Mouse (Mus musculus) hindbrain, embryonic 16.5 days (tissue): Measurements from ENCODE around the gene Pygm. TPM values are rescaled to one million over a fixed set of nuclear protein-coding genes. Genes with fewer than 3 reads are reported as not detected.
A peak's percentile ranks its signal among the peaks of the same experiment; 100 is the strongest.

Experiments
- ATAC-seq: fragments of 200-750 bp; cut with Nextera tagmentation; 2 replicates; pipeline ENCODE4 v1.8.0; 2017; ENCODE audit warnings: moderate TSS enrichment, moderate library complexity
- H3K27ac ChIP-seq: fragments of 300-500 bp; sonication (generic); 2 replicates; pipeline ENCODE4 v1.5.1; 2014; ENCODE audit warnings: low read depth, mild to moderate bottlenecking, control low read depth, low read length, moderate library complexity
- H3K27me3 ChIP-seq: fragments of 300-500 bp; sonication (generic); replicated peaks from 2 replicates; pipeline ENCODE4 v1.6.1; 2014; ENCODE audit warnings: low read length; ENCODE audit not compliant: control insufficient read depth, insufficient read depth
- H3K36me3 ChIP-seq: fragments of 300-500 bp; sonication (generic); 2 replicates; pipeline ENCODE4 v1.6.1; 2014; ENCODE audit warnings: mild to moderate bottlenecking, low read length, moderate library complexity, mixed read lengths; ENCODE audit not compliant: control insufficient read depth, insufficient read depth
- H3K4me1 ChIP-seq: fragments of 300-500 bp; sonication (generic); 2 replicates; pipeline ENCODE4 v1.6.1; 2014; ENCODE audit warnings: low read depth, low read length; ENCODE audit not compliant: control insufficient read depth, insufficient read depth
- H3K4me2 ChIP-seq: fragments of 300-500 bp; sonication (generic); 2 replicates; pipeline ENCODE4 v1.6.1; 2014; ENCODE audit warnings: mild to moderate bottlenecking, low read length, control low read depth, moderate library complexity
- H3K4me3 ChIP-seq: fragments of 300-500 bp; sonication (generic); 2 replicates; pipeline ENCODE4 v1.5.1; 2014; ENCODE audit warnings: mild to moderate bottlenecking, low read length, control low read depth, moderate library complexity
- H3K9ac ChIP-seq: fragments of 300-500 bp; sonication (generic); 2 replicates; pipeline ENCODE4 v1.6.1; 2014; ENCODE audit warnings: low read depth, mild to moderate bottlenecking, control low read depth, low read length, moderate library complexity
- H3K9me3 ChIP-seq: fragments of 300-500 bp; sonication (generic); 2 replicates; pipeline ENCODE4 v1.6.1; 2014; ENCODE audit warnings: mild to moderate bottlenecking, low read length, moderate library complexity; ENCODE audit not compliant: control insufficient read depth
- WGBS: fragments of 180-500 bp; shearing (Covaris S2); extraction: QIAGEN DNeasy Blood & Tissue Kit; methylation state at CpG from one replicate; pipeline ENCODE4 v1.1.7; 2014; 5-methylcytosine and 5-hydroxymethylcytosine counted together
- polyA plus RNA-seq: library from polyadenylated mRNA; unstranded; fragments of >200 nt; fragmentation: Nextera tagmentation; extraction: Ambion mirVana; gene quantifications from 2 replicates; pipeline ENCODE4 v1.2.1, GENCODE M21; 2015

The Pygm gene
- polyA plus RNA-seq, 1 experiment from 2014 or later, result 10.2 TPM

DNA sequence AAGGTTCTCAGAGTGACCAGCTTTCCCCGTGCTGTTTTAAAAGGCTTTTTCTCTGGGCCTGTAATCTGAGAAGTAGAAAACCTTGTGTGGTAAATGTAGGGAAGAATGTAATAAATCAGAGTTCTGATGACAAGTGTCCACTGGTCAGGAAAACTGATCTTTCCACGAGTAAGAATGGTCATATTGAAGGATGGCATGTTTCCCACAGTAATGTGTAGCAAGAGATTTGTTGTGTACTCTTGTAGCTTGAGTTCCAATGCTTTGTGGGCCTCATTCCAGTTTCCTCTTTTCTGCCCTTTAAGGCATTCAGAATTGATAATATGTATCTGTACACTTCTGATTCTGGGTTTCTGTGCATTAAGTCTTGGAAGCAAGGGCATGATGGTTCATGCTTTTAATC lies 19.4 kb upstream of the Pygm start:
- peak overlapping the region; percentile 99 for H3K9ac ChIP-seq
- H3K4me2 ChIP-seq, result peak overlapping the region; percentile 97
- H3K36me3 ChIP-seq, result peaks cover 30% of the 10 kb centered on the region
- H3K4me3 ChIP-seq, result peak overlapping the region; percentile 98
- H3K9me3 ChIP-seq, result no peaks in the 10 kb centered on the region
- H3K4me1 ChIP-seq, result peaks cover 20% of the 10 kb centered on the region
- ATAC-seq, result no peak
- H3K27me3 ChIP-seq, result no peaks in the 10 kb centered on the region
- no peak overlapping the region for H3K27ac ChIP-seq
- 9% methylated on average over 2 of the region's 2 CpGs for WGBS

DNA sequence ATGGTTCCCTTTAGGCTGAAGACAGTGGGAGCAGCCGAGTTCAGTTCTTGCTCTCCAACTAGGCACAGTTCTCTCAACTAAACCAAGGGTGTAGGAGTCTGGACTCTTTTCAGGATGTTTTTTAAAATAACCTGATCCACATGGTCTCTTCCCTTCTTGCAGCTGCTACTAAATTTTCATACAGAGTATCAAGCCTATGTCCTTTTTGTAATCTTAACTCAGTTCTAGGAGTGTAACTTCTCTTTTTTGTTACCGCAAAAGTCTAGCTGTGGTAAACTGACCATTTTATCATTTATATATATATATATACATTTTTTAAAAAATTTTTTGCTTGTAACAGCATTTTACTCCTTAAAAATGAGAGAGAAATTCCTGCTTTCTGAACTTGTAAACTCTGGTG lies 14.0 kb upstream of the Pygm start:
- H3K9ac ChIP-seq, result no peak overlapping the region
- 94% methylated on average over 2 of the region's 2 CpGs for WGBS
- H3K4me1 ChIP-seq, result peaks cover 8% of the 10 kb centered on the region
- no peak overlapping the region for H3K4me3 ChIP-seq
- H3K4me2 ChIP-seq, result no peak overlapping the region
- H3K36me3 ChIP-seq, result peaks cover 78% of the 10 kb centered on the region
- no peaks in the 10 kb centered on the region for H3K9me3 ChIP-seq
- no peak overlapping the region for H3K27ac ChIP-seq
- H3K27me3 ChIP-seq, result no peaks in the 10 kb centered on the region
- no peak for ATAC-seq

DNA sequence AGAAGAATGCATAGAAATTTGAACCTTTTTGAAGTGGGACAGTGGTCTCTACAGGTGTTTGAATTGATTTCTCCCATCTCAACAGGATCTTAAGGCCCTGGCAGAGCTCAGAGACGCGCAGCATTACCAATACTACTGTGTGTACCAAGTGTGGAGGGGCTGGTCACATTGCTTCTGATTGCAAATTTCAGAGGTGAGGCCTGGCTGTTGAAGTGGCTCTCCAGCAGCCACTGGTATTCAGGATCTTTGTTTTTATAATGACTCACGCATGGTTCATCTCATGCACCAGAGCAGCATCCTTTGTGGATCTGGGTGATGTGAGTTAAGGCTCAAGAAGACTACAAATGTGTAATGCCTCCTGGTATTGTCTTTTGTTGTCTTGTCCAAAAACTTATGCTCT lies 11.8 kb upstream of the Pygm start:
- peaks cover 4% of the 10 kb centered on the region for H3K4me1 ChIP-seq
- H3K27me3 ChIP-seq, result no peaks in the 10 kb centered on the region
- H3K9ac ChIP-seq, result no peak overlapping the region
- H3K4me2 ChIP-seq, result no peak overlapping the region
- no peak for ATAC-seq
- 94% methylated on average over 3 of the region's 3 CpGs for WGBS
- no peaks in the 10 kb centered on the region for H3K9me3 ChIP-seq
- peaks cover 86% of the 10 kb centered on the region for H3K36me3 ChIP-seq
- no peak overlapping the region for H3K4me3 ChIP-seq
- no peak overlapping the region for H3K27ac ChIP-seq

DNA sequence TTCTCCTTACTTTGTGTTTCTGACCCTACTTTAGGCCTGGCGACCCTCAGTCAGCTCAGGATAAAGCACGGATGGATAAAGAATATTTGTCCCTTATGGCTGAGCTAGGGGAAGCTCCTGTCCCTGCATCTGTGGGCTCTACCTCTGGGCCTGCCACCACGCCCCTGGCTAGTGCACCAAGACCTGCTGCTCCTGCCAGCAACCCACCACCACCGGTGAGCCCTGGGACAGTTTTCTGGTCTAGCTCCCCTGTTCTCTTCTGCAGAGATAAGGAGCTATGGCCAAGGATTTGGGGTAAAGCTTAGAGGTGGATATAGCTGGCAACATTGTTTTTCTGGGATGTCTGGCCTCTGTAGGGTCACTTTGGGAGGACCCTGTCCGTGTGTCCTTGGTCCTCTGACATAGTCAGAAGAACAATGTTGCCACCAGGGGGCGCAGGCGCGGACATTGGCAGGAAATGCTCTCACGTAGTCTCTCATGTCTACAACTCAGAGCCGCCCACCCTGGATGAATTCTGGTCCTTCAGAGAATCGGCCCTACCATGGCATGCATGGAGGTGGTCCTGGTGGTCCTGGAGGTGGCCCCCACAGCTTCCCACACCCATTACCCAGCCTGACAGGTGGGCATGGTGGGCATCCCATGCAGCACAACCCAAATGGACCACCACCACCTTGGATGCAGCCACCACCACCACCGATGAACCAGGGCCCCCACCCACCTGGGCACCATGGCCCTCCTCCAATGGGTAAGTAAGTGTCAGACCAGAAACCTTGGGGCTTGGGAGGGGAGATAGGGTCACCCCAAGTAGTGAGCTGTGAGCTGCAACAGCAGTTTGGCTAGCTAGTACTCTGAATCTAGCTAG lies 10.4 kb upstream of the Pygm start:
- Histone ChIP-seq H3K9ac (no peak overlapping the region), H3K4me1 (peaks cover 7% of the 10 kb centered on the region), H3K4me3 (no peak overlapping the region), H3K27ac (no peak overlapping the region), H3K27me3 (no peaks in the 10 kb centered on the region), H3K9me3 (no peaks in the 10 kb centered on the region), H3K36me3 (peaks cover 77% of the 10 kb centered on the region), H3K4me2 (no peak overlapping the region)
- 67% methylated on average over 12 of the region's 12 CpGs for WGBS
- ATAC-seq, result 0 out of 2 replicates have a peak, but pooled peaks have one; percentile 57

DNA sequence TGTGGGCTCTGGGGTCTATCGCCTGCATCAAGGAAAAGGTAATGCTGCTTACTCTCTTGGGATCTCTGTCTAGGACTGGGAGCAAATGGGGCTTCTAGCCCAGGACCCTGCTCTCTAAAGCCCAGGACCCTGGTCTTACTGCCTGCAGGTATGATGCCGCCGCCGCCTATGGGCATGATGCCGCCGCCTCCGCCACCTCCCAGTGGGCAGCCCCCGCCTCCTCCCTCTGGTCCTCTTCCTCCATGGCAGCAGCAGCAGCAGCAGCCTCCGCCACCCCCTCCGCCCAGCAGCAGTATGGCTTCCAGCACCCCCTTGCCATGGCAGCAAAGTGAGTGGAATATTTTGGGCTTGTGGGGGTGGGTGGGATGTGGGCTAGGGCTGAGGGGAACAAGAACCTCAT lies 9.6 kb upstream of the Pygm start:
- Histone ChIP-seq H3K4me1 (peaks cover 7% of the 10 kb centered on the region), H3K9me3 (no peaks in the 10 kb centered on the region), H3K27ac (no peak overlapping the region), H3K4me3 (no peak overlapping the region), H3K4me2 (no peak overlapping the region), H3K36me3 (peaks cover 72% of the 10 kb centered on the region), H3K27me3 (no peaks in the 10 kb centered on the region), H3K9ac (no peak overlapping the region)
- 94% methylated on average over 10 of the region's 10 CpGs for WGBS
- ATAC-seq, result no peak

DNA sequence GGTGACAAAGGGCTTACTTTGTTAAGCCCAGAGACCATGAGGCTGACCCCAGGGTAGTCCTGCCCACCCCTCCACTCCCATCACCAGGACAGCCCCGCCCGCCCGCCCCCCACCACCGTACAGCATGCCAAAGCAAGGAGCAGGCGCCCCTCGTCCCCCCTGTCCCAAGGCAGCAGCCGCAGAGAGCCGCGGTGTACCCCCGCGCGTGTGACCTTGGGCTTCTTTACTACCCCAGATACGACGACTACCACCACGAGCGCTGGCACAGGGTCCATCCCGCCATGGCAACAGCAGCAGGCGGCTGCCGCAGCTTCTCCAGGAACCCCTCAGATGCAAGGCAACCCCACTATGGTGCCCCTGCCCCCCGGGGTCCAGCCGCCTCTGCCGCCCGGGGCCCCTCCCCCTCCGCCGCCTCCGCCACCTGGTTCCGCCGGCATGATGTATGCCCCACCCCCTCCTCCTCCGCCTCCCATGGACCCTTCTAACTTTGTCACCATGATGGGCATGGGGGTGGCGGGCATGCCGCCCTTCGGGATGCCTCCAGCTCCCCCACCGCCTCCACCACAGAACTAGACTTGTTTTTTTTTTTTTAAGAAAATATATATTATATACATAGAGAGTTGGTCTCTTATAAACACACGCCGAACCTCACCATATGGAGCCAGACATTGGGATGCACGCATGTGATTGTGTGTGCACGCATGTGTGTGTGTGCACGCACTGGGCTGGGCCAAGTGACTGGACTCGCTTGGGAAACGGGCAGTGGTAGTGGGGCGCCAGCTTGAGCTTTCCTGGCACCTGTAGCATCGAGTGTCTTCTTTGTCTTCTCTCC lies 8.6 kb upstream of the Pygm start:
- ATAC-seq, result peak; percentile 50; the same call in 1 of the 2 replicates
- 90% methylated on average over 33 of the region's 42 CpGs for WGBS
- peaks cover 7% of the 10 kb centered on the region for H3K4me1 ChIP-seq

DNA sequence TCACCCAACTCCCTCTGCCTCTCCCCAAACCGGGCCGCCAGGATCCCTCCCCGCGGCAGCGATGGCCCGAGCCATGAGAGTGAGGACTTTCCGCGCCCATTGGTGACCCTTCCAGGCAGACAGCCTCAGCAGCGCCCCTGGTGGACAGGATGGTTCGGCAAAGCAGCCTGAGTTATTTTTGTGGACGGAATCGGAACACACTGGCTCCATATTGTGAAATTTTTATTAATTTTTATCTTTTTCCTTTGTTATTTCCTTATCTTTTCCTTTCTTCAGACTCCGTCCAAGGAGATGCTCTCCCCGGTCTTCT lies 8.0 kb upstream of the Pygm start:
- no peak overlapping the region for H3K4me2 ChIP-seq
- H3K9me3 ChIP-seq, result no peaks in the 10 kb centered on the region
- no peak for ATAC-seq
- peaks cover 7% of the 10 kb centered on the region for H3K4me1 ChIP-seq
- no peaks in the 10 kb centered on the region for H3K27me3 ChIP-seq
- H3K4me3 ChIP-seq, result no peak overlapping the region
- no peak overlapping the region for H3K9ac ChIP-seq
- WGBS, result 66% methylated on average over 14 of the region's 14 CpGs
- H3K36me3 ChIP-seq, result peaks cover 59% of the 10 kb centered on the region
- H3K27ac ChIP-seq, result no peak overlapping the region

More for the DNA sequence above, 8.6 kb upstream of the Pygm start:
- no peak overlapping the region for H3K4me3 ChIP-seq
- H3K27ac ChIP-seq, result no peak overlapping the region
- no peak overlapping the region for H3K9ac ChIP-seq
- H3K36me3 ChIP-seq, result peaks cover 65% of the 10 kb centered on the region
- H3K9me3 ChIP-seq, result no peaks in the 10 kb centered on the region
- H3K27me3 ChIP-seq, result no peaks in the 10 kb centered on the region
- H3K4me2 ChIP-seq, result no peak overlapping the region

DNA sequence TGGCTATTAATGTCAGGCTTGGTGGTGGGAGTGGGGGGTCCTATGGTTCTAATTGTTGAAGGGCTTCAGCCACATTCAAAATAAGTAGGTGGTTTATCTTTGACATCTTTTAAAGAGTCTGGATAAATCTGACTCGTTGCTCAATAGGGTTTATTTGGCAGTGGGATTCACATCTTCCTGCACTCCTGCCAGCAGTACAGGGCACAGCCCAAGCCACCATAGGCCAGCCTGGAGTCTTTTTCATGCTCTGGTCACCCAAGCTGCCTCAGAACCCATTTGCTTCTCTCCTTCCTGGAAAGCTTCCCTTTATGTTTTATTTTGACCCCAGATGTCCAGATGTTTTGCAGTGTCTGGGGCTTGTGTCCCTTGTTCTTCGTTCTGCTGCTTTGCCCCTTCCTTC lies 7.6 kb upstream of the Pygm start:
- H3K4me2 ChIP-seq, result no peak overlapping the region
- peaks cover 55% of the 10 kb centered on the region for H3K36me3 ChIP-seq
- peaks cover 7% of the 10 kb centered on the region for H3K4me1 ChIP-seq
- no peaks in the 10 kb centered on the region for H3K9me3 ChIP-seq
- ATAC-seq, result no peak
- WGBS, result 88% methylated on average over 2 of the region's 2 CpGs
- no peak overlapping the region for H3K27ac ChIP-seq
- H3K4me3 ChIP-seq, result no peak overlapping the region
- H3K9ac ChIP-seq, result no peak overlapping the region
- H3K27me3 ChIP-seq, result no peaks in the 10 kb centered on the region

DNA sequence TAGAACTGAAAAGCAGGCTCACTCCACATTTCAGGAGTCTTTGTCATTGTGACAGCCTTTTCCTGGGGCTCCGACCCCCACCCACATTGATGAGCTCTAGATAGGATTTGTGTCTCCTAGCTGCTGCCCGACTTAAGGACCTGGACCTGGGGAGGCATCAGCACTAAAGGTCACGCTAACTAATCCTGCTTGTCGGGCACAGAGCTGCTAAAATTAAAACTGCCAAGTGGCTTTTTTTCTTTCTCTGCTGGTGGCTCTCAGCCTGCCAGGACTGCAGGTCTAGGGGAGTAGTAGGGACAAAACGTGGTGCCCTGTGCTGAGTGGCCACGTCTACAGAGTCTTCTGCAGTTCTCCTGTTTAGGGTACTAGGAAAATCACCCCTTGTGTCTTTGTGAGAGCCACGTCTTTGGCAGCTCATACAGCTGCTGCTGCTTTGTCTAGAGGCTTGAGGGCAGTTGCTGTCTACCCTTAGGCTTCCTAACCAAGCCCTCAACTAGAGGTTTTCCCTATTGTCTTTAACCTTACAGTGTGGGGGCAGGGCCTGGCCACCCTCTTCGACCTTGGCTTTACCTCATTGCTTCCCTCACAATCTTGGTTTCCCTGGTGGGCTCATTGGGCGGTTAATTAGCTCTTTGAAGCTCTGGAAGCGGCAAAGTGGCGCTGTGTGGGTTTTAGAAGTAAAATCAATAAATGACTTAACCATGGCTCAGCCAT lies 6.7 kb upstream of the Pygm start:
- Histone ChIP-seq H3K36me3 (peaks cover 46% of the 10 kb centered on the region), H3K9ac (peak overlapping the region; percentile 27; the same call in 1 of the 2 replicates), H3K9me3 (no peaks in the 10 kb centered on the region), H3K27me3 (no peaks in the 10 kb centered on the region), H3K4me2 (no peak overlapping the region), H3K4me1 (peaks cover 7% of the 10 kb centered on the region), H3K4me3 (no peak overlapping the region), H3K27ac (peak overlapping the region; percentile 34)
- 0 out of 2 replicates have a peak, but pooled peaks have one; percentile 22 for ATAC-seq
- 47% methylated on average over 11 of the region's 11 CpGs for WGBS
